Mouse (Mus musculus): ENCODE results near the gene Pusl1.

Gene Pusl1

DNA sequence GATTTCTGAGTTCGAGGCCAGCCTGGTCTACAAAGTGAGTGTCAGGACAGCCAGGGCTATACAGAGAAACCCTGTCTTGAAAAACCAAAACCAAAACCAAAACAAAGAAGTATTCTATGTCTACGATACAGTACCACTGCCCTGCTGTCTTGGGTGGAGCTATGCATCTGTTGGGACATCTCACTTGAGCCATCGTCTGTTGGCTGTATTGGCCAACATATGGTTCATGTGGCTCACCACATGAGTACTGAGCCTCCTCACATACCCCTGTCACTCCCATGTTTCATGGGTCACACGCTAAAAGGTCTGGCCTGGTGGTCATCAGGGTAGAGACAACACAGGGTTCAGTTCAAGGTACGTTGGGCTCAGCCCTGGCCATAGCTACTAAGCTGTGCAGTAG lies 5.3 kb downstream of the Pusl1 start:
- no peak for DNase-seq

DNA sequence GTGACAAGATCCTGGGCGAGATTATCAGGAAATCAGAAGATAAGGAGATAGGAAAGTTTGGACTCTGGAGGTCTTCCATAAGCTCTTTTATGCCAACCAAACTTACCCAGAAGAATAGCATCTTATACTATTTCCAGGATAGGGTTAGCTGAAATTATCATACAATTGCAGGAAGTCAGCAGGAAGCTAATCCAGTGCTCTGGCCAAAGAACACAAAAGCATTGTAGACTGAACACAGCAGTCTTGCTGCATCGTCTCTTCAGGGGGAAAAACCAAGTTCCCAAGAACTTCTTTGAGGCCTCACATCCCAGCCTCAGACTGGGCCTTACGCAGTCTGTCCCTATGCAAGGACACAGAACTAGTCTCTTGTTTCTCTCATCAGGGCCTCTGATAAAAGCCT lies 8.0 kb downstream of the Pusl1 start:
- DNase-seq, result no peak

DNA sequence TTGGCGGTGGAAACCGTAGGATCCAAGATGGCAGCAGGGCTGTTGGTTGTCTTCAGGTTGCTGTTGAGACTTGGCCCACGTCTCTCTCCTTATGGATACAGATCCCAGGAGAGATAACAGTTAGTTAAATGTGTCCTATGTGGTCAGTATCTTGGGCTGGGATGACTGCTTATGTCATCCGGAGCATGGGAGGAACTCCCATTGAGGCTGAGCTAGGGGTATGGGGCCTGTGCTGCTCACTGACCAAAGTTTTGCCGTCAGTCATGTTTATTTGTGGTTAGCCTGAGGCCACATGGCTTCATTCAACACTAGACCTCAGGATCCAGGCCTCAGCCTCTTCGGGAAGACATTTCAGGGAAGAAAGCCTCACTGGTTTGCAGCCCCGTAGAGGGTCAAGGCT lies 20.2 kb downstream of the Pusl1 start:
- no peak for DNase-seq

DNA sequence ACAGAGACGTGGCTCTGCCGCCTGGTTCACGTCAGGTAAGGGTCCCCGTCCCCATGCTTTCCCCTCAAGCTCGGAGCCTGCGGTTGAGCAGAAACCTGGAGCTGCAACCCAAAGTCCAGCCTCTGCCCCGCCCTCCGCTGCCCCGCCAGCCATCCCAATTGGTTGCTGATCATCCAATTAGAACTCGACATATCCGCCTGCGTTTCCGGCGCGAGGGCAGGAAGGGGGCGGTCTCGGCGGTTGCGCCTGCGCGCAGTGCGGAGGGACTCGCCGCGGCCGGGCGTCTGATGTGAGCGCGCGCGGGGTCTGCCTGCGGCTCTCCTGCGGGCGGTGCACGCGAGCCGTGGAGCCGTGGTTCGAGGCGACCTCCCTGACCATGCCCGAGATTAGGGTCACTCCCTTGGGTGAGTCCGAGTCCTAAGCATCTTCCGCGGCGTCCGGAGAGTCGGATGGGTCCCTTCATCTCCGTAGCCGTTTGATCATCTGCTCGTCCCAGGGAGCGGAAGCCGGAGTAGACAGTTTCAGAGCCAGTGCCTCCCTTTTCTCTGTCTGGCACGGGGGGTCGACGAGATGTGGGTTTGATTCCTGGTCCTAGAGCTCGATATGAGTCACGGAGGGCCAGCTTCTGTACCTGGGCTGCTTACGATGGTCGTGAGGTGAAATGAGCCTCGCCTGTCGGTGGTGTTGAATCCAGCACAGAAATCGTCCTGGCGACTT lies 22.1 kb downstream of the Pusl1 start, which contains the start of the genes Cptp and Ints11:
Gene Cptp (minus strand): TSS at position 124 of the 717 bp plus-strand sequence.
Gene Ints11 (plus strand): TSS at position 230 of the 717 bp plus-strand sequence.
- DNase-seq, result peak; percentile 99

DNA sequence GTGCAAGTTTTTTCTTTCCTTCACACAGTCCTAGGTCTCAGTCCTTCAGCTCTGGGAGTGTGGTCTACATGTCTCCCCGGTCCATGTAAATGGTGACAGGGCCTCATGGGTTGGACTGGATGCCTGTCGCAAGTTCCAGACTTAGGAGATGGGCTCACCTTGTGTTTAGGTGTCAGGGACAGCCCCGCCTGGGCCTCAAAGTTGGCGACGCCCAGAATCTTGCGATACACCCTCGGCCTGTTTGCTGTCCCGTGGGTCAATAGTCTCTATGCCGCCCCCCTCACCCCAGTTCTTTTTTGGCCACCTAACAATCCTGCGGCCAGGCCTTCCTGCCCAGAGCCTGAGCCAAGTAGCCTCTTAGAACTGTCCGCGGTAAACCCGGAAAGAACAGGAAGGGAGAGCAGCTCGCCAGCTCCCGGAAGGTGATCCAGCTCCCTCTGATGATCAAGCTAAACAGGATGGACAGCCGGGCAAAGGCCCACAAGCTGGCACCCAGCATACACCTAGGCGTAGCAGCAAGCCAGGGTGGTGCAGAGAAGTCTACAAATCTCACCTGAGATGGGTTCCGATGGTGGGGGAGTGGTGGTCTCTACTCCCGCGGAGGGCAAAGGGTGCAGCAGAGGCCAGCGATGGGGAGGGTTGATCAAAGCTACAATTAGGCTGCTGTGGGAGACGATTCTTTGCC lies 22.8 kb downstream of the Pusl1 start:
- peak; percentile 39 for DNase-seq

DNA sequence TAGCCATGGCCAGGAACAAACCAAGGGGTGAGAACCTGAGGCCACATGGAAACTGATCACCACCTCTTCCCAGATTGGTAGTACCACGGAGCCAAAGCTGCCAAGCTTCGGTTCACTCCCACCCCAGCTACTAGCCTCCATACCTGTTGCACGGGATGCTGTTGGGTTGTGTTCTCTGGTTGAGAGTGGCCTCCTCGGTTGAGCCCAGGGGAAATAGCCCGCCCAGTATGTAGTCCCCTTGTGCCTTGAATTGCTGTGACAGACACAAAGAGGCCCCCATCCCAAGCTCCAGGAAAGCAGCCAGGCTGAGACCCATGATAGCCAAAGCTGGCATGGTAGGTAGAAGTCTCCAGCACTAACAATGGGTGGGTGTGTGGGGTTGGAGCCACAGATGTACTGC lies 28.6 kb downstream of the Pusl1 start, which contains the start of gene Tas1r3:
Gene Tas1r3 (minus strand): TSS at position 362 of the 400 bp plus-strand sequence.
- no peak for DNase-seq

DNA sequence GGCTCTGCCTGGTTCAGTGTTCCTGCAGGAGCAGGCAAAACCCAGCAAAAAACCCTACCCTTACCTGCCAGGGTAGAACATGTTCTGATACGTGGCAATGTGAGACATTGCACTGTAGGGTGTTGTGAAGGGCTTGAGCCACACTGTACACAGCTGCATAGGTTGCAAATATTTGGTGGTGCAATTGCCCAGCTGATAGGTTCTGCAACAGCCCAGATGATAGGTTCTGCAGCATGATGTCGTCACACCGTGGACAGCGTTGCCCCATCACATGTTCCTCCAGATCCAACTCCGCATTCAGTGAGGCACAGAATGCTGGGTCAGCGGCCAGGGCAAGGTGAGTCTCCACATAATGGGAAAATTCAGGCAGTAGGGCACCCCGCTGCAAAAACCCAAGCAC lies 29.8 kb downstream of the Pusl1 start:
- no peak for DNase-seq

DNA sequence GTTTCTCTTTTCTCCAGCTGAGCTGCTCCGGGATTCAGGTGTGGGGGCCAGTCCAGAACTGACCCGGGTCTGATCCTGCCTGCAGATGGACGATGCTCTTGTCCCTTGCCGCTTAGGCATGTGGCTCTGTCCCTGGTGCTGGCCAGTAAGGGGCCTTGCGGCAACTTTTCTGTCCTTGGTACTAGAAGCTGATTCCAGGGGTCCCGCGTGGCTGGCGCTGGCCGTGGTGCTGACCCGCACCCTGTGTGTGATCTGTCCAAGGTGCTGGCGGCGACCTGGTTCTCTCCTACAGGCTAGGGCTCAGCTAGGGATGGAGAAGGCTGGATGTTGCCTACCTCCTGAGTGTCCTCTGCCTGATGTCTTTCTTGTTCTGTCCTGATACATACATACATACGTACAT lies 32.3 kb downstream of the Pusl1 start:
- peak; percentile 74 for DNase-seq

DNA sequence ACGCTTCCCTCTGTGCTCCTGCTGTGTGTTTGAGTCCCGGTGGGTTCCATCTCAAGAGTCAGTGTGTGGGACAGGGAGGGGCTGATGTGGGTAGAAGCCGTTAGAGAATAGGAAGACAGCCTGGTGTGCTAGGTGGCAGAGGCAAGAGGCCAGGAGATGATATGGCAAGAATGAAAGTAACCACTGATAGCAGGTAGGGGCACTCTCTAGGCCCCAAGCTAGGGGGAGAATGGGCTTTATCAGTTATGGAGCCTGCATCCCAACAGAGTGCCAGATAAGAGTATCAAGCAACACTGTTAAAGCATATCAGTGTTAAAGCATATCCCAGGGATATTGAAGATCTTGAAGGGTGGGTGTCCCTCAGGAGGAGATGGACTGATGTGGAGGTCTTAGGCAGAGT lies 34.7 kb downstream of the Pusl1 start:
- DNase-seq, result no peak

DNA sequence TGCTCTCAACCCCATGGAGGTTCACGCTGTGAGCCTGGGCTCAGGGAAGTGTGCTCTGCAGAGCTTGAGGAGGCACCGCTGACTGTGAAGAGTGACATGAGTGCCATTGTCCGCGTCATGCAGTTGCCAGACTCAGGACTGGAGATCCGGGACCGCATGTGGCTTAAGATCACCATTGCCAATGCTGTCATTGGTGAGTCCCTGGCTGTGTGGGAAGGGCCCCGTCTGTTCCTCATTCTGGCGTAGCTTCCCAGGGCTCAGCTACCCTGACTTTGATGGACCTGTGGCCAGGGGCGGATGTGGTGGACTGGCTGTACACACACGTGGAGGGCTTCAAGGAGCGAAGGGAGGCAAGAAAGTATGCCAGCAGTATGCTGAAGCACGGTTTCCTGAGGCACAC lies 35.5 kb downstream of the Pusl1 start:
- DNase-seq, result no peak

DNA sequence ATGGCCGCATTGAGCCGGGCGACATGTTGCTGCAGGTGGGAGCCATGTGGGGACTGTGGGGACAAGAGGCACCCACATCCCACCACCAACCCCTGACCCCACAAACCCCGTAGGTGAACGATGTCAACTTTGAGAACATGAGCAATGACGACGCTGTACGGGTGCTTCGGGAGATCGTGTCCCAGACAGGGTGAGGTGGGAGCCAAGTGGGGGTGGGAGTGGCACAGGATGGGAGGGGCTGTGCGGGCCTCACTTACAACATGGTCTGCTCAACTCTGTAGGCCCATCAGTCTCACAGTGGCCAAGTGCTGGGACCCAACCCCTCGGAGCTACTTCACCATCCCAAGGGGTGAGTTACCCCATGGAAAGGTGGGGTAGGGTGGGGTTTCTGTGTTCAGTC lies 36.6 kb downstream of the Pusl1 start:
- no peak for DNase-seq

DNA sequence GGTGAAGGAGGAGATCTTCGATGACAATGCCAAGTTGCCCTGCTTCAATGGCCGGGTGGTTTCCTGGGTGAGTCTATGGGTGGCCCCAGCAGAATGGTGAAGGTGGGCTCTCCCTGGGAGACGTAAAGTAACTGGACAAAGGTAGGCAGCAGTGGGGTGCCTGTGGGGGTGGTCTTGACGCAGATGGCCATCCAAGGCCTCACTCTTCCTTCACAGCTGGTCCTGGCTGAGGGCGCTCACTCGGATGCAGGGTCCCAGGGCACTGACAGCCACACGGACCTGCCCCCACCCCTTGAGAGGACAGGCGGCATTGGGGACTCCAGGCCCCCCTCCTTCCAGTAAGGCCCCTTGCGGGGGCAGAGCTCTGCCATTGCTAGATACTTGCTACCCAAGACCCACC lies 38.2 kb downstream of the Pusl1 start:
- DNase-seq, result no peak

DNA sequence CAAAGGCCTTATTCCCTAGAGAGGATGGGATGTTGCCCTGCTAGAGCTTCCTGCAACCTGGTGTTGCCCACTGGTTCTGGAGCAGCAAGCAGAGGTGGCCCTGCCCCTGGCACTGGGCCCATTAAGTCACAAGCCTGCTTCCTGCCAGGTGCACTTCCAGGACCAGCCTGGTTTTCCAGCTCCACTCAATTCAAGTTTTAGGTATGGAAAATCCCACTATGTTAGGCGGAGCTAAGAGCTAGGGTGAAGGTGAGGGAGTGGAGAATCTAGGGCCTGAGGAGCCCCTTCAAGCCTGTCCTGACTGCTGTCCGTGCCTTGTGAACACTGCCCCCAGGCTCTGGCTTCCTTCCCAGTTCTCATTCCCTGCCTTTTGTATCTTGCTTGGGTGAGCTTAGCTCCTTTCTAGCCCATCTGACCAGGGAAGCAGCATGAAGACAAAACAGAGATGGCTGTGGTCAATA lies 39.6 kb downstream of the Pusl1 start:
- DNase-seq, result peak; percentile 25

DNA sequence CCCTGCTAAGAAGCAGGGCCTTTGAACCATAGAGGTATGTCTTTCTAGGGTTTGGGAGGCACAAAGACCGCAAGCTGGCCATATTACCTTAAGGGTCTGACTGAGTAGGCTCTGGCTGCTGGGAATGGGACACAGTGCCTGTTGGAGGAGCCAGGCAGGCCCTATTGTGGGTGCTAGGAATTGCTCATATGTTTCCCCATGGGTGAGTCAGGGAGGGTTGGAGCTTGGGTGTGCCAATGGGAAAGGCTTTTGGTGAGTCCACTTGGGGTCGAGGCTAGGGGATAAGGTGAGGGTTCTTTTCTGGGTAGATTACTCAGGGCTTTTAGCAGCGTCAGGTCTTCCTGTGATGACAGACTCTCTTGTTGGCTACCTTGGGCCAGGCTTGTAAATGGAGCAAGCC lies 40.2 kb downstream of the Pusl1 start:
- DNase-seq, result no peak

DNA sequence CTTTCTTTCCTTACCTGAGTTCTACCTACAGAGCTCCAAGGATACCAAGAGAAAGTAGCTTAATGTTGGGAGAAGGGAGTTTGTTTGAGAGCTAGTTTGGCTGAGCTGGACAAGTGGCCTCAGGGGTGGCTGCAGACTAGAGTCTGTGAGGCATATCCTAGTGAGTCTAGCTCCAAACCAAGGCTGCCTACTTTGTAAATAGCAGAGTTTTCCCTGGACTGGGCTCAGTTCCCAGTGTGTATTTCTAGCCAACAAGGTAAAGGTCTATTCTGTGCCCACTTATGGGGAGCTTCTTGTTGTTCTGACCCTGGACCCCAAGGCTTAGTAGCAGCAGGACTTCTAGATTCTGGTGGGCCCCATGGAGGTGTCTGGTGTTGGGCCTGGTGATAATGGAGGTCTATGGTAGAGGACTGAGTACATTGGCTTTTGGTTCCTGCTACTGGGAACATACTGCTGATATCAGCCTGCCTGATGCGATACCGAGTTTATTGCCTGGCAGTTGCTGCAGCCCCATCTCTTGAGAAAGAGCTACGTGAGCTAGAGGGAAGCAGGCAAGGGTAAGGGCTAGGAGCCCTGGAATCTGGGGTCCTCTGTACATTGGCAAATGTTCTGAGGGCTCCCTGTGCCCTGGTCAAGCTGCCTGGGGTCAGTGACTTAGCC lies 41.7 kb downstream of the Pusl1 start:
- DNase-seq, result no peak

DNA sequence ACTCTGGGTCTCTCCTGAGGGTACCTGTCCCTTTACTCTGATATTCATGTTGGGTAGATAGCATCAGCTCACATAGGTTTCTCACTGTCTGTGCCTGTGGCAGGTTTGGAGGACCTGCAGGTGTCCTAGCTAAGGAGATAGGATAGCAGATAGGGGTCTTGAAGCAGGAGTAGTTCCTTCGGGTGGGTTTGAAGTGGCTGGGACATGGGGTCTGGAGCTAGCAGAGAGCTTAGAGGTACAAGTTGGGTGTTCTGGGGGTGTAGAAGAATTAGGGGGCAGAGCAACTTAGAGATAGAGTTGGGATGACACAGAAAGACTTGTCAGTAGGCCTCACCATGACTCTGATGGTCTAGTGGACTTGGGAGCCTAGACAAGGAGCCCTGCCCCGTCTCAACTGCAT lies 42.2 kb downstream of the Pusl1 start:
- DNase-seq, result no peak

DNA sequence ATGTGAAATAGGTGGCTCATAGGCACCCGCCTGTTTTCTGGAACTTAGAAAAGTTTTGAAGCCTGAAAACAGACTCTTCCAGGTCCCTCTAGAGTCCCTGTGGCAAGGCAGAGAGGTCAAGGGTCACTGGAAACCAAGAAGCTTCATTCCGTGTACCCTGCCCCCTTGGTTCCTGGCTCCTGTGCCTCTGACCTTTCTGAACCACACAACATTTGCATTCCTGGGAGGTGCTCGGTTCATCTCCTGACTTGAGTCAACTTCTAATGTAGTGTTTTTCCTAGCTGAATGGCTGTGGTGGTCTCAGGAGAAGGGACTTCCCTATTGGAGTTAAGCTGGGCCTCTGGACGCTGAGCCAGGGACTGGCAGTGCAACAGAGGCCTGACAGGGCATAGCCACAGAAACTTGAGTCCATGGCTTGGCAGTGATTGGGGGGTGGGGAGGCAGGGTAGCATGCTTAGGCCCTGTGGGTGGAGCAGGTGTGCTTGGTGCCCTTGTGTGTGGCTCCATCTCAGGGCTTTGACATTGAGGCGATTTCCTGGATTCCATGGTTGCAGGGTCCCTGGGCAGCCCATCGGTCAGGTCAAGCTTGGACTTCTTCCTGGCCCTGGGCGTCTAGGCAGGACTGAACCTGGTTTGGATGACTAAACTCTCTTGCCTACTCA lies 43.0 kb downstream of the Pusl1 start:
- DNase-seq, result no peak

DNA sequence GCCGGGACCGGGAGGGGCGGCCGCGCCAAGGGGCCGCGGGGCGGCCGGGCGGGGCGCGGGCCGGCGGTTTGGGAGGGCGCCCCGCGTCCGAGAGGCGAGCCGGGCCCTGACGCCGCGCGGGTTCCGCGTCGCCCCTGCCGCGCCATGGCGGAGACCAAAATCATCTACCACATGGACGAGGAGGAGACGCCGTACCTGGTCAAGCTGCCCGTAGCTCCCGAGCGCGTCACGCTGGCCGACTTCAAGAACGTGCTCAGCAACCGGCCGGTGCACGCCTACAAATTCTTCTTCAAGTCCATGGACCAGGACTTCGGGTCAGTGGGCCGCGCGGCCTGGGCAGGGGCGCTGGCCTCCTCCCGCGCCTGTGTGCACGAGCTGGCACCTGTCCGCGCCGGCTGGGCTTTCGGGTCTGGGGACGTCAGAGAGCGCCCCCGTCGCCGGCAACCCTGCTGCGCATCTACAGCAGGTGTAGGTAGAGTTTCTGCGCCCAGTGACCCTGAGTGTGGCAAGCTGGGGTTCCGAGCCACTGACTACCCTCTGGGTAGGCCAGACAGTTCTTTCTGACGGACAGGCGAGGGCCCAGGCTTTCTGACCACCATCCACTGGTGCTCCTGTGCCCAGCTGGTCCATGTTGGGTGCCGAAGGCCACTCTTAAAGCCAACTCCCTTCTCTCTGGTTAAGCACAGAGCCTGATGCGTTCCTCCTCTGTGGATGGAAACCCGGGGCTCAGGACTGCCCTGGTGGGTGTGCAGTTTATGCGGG lies 43.8 kb downstream of the Pusl1 start:
- peak; percentile 54 for DNase-seq

DNA sequence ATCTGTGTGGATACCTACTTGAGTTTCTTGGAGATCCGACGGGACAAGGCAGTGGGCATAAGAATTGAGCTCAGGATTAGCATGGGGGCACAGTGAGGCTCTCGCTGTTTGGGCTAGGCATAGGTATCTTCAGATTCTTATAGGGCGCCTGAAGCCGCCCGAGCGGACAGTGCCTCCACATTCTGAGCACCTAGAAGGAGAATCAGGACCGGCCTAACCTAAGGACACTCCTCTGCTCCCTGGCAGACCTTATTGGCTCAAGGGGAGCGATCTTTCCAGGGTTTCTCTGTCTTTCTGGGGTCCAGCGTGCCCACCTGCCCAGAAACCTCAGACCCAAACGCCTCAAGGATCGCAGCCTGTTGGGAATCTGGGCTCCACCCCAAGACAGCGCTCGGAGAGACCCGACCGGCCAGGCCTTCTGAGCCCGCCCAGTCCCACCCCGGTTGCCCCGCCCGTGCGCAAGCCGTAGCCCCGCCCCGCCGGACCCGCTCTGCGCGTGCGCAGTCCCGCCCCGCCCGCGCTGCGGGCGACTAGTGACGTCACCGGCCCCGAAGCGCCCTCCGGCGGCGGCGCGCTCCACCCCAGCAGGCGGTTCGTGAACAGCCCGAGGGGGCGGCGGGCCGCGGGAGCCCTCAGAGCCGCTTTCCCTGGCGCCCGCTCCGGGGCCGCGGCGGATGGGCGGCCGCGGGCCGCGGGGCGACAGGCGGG lies 44.6 kb downstream of the Pusl1 start, which contains the start of gene Dvl1:
Gene Dvl1 (plus strand): TSS at position 532 of the 708 bp plus-strand sequence.
- DNase-seq, result peak; percentile 92

DNA sequence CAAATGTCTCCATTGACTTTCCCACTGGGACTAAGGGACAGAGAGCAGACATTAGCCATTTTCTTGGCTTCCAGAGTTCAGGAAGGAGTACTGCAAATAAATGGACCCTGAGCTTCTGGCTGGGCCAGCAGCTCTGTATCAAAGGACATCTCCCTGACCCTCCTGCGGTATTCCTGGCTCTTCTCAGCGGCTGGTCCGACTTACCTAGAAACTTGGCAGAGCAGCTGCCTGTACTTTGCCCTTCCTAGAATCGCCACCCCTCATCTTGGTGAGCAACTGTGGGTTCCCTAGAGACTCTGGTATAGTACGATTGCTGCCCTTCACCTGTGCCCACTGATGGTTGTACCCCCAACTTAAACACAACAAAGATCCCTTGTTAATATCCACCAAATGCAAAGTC lies 48.4 kb downstream of the Pusl1 start:
- no peak for DNase-seq

DNA sequence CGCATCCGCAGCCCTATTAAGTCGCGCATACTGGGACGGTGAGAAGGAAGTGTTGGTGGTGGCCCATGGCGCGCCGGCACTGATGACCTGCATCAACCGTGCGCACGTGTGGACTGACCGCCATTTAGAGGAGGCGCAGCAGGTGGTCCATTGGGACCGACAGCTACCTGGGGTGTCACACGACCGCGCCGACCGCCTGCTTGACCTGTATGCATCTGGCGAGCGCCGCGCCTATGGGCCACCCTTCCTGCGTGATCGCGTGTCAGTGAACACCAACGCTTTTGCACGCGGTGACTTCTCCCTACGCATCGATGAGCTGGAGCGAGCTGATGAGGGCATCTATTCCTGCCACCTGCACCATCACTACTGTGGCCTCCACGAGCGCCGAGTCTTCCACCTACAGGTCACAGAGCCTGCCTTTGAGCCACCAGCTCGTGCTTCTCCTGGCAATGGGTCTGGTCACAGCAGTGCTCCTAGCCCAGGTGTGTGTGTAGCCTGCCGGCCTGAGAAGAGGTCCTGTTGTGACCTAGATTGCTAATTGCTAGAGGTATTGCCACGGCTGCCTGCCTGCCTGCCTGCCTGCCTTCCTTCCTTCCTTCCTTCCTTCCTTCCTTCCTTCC lies 49.8 kb downstream of the Pusl1 start:
- no peak for DNase-seq
